9 mouse cellular contexts compared by ENCODE assay signal in genomic region chr3:28383526-28384126, GRCm38 (mm10).
DNase-seq lines count a peak whose midpoint lies in the region; ATAC-seq and TF ChIP-seq lines count a peak whose summit lies in the region.
"Had no signal": no experiment of that assay in that cellular context is flagged by ENCODE, and none has a peak within 500 bp of the region (broad histone marks: within the 10 kb centered on the region; RNA-seq: fewer than 3 reads in every experiment).

No protein-coding gene starts in this region.

- H3K4me2 ChIP-seq in heart, postnatal 0 days (ENCODE audit: low read depth, low read length) = peak overlapping the region; percentile 23; the same call in 1 of the 2 replicates
- H3K4me2 ChIP-seq in midbrain, embryonic 14.5 days (ENCODE audit: low read length) = no peak overlapping the region; the same call in 1 of the 2 replicates

- H3K27me3 ChIP-seq in heart, postnatal 0 days (ENCODE audit: control insufficient read depth, insufficient read depth, low read length) = no peaks in the 10 kb centered on the region
- no peaks in the 10 kb centered on the region for H3K27me3 ChIP-seq in midbrain, embryonic 14.5 days (ENCODE audit: control insufficient read depth, insufficient read depth, low read length)

- H3K36me3 ChIP-seq in heart, postnatal 0 days (replicated peaks; ENCODE audit: control insufficient read depth, insufficient read depth, low read length) = no peaks in the 10 kb centered on the region
- no peaks in the 10 kb centered on the region for H3K36me3 ChIP-seq in midbrain, embryonic 14.5 days (ENCODE audit: control insufficient read depth, insufficient read depth, low read length)

- H3K9ac ChIP-seq in heart, postnatal 0 days (replicated peaks; ENCODE audit: low read depth, low read length) = 0 out of 2 replicates have a peak overlapping the region, but pooled peaks have one; percentile 19
- H3K9ac ChIP-seq in midbrain, embryonic 14.5 days (replicated peaks; ENCODE audit: low read length) = no peak overlapping the region

- H3K9me3 ChIP-seq in heart, postnatal 0 days (replicated peaks; ENCODE audit: control insufficient read depth, low read length) = no peaks in the 10 kb centered on the region
- no peaks in the 10 kb centered on the region for H3K9me3 ChIP-seq in midbrain, embryonic 14.5 days (ENCODE audit: control insufficient read depth, low read length)

- no peak overlapping the region for H3K4me3 ChIP-seq in heart, postnatal 0 days (ENCODE audit: low read depth, low read length)
- H3K4me3 ChIP-seq in midbrain, embryonic 14.5 days (replicated peaks; ENCODE audit: low read depth, low read length) = no peak overlapping the region

- no peak for TF ChIP-seq CTCF in heart, postnatal 0 days (IDR thresholded peaks at IDR 0.05; ENCODE audit: low read depth)

- no peak for TF ChIP-seq EP300 in heart, postnatal 0 days (IDR thresholded peaks at IDR 0.05; ENCODE audit: low read depth)

- H3K27ac ChIP-seq in heart, postnatal 0 days (ENCODE audit: low read depth) = peak overlapping the region; percentile 38; the same call in 1 of the 2 replicates
- peak overlapping the region; percentile 6; the same call in 1 of the 2 replicates for H3K27ac ChIP-seq in midbrain, embryonic 14.5 days (replicated peaks; ENCODE audit: low read depth, low read length)

- ATAC-seq in heart, postnatal 0 days (ENCODE audit: insufficient read depth, low read depth) = peak; percentile 49; the same call in 1 of the 2 replicates
- ATAC-seq in midbrain, embryonic 14.5 days (ENCODE audit: low FRiP score, low TSS enrichment) = peak; percentile 51; the same call in 1 of the 2 replicates

- intact Hi-C loops in heart, postnatal 25 days (cut with DNase I) = no loop called here
- intact Hi-C loops in heart, postnatal 10 days (cut with DNase I) = no loop called here

- 55% methylated on average over 11 of the region's 11 CpGs for WGBS in heart, postnatal 0 days
- 27% methylated on average over 11 of the region's 11 CpGs for WGBS in midbrain, embryonic 14.5 days

- DNase-seq in heart, postnatal 0 days (ENCODE audit: low spot score) = no peak
- no peak for DNase-seq in heart, postnatal 25 days (ENCODE audit: low spot score)
- DNase-seq in brain, adult 2 months (ENCODE audit: low read depth, low spot score) = peak; percentile 49
- peak; percentile 35 to 48 for DNase-seq in heart, postnatal 10 days
- DNase-seq in midbrain, embryonic 14.5 days = peak; percentile 61
- DNase-seq in urinary bladder, postnatal 4 days (ENCODE audit: low spot score in 2 of 2) = no peak
- DNase-seq in left cerebral cortex, adult 18-20 months (ENCODE audit: low spot score in 2 of 2) = no peak
- DNase-seq: cerebellum, adult 9-11 months; kidney, adult 8-10 months had no signal

- peaks cover 10% of the 10 kb centered on the region; the same call in 1 of the 2 replicates for H3K4me1 ChIP-seq in heart, postnatal 0 days (ENCODE audit: control insufficient read depth, insufficient read depth)
- H3K4me1 ChIP-seq in midbrain, embryonic 14.5 days (ENCODE audit: control insufficient read depth, insufficient read depth, low read length) = peaks cover 31% of the 10 kb centered on the region

Comparison
In these comparisons a context has a peak if more than half of its experiments do, and no peak if none do; other contexts are left out.
1. DNase-seq: peak in brain, adult 2 months (single experiment), heart, postnatal 10 days (2 of 2) and midbrain, embryonic 14.5 days (single experiment); none in heart, postnatal 0 days (single experiment), heart, postnatal 25 days (single experiment), urinary bladder, postnatal 4 days (0 of 2) and left cerebral cortex, adult 18-20 months (0 of 2).